Mouse (Mus musculus): ENCODE measurements at regions not wholly inside any gene's neighbourhood (a gene's known extent, or its start where the extent isn't known, plus 50 kb on each side); places are given as distances from the start of the nearest gene placed in this dataset.
A peak's percentile ranks its signal among the peaks of the same experiment; 100 is the strongest.

- TF ChIP-seq POLR2A (IDR thresholded peaks at IDR 0.05; ENCODE audit: extremely low read depth, insufficient read depth, low read length), result no peak
- TF ChIP-seq CTCF (IDR thresholded peaks at IDR 0.05; ENCODE audit: low read depth, low read length), result no peak
- H3K27ac ChIP-seq (replicated peaks; ENCODE audit: insufficient read depth, low read depth, low read length), result no peak overlapping the region
These were observed 154.9 kb downstream of the Pfkfb3 start for GRCm38 (mm10) chr2:11398949-11399348.

GRCm38 (mm10) chr2:11398391-11398790 lies 155.5 kb downstream of the Pfkfb3 start:
- Histone ChIP-seq H3K4me3 (ENCODE audit: insufficient read depth, low read depth, low read length) (no peak overlapping the region), H3K4me1 (ENCODE audit: control insufficient read depth, insufficient read depth, low read length) (peaks cover 2% of the 10 kb centered on the region; the same call in 1 of the 2 replicates), H3K79me2 (ENCODE audit: control insufficient read depth, insufficient read depth, low read length) (no peaks in the 10 kb centered on the region), H3K27me3 (ENCODE audit: control insufficient read depth, insufficient read depth, low read length) (no peaks in the 10 kb centered on the region), H3K9ac (ENCODE audit: low read depth, low read length) (no peak overlapping the region), H3K27ac (replicated peaks; ENCODE audit: insufficient read depth, low read depth, low read length) (no peak overlapping the region), H3K36me3 (ENCODE audit: control insufficient read depth, insufficient read depth, low read length) (no peaks in the 10 kb centered on the region)
- TF ChIP-seq POLR2A (IDR thresholded peaks at IDR 0.05; ENCODE audit: extremely low read depth, insufficient read depth, low read length) (no peak), CTCF (IDR thresholded peaks at IDR 0.05; ENCODE audit: low read depth, low read length) (no peak)
- WGBS, result 70% methylated on average over 6 of the region's 6 CpGs
- DNase-seq (ENCODE audit: extremely low read depth, low read depth, low spot score), result no peak

More at GRCm38 (mm10) chr2:11398949-11399348, 154.9 kb downstream of the Pfkfb3 start:
- Histone ChIP-seq H3K27me3 (ENCODE audit: control insufficient read depth, insufficient read depth, low read length) (no peaks in the 10 kb centered on the region), H3K79me2 (ENCODE audit: control insufficient read depth, insufficient read depth, low read length) (no peaks in the 10 kb centered on the region), H3K4me1 (ENCODE audit: control insufficient read depth, insufficient read depth, low read length) (peaks cover 2% of the 10 kb centered on the region; the same call in 1 of the 2 replicates), H3K4me3 (ENCODE audit: insufficient read depth, low read depth, low read length) (no peak overlapping the region), H3K9ac (ENCODE audit: low read depth, low read length) (no peak overlapping the region), H3K36me3 (ENCODE audit: control insufficient read depth, insufficient read depth, low read length) (no peaks in the 10 kb centered on the region)
- WGBS, result 68% methylated on average over 6 of the region's 6 CpGs
- no peak for DNase-seq (ENCODE audit: extremely low read depth, low read depth, low spot score)

GRCm38 (mm10) chr2:11396835-11397234 lies 157.0 kb downstream of the Pfkfb3 start:
- DNase-seq (ENCODE audit: extremely low read depth, low read depth, low spot score), result no peak
- Histone ChIP-seq H3K79me2 (ENCODE audit: control insufficient read depth, insufficient read depth, low read length) (no peaks in the 10 kb centered on the region), H3K27me3 (ENCODE audit: control insufficient read depth, insufficient read depth, low read length) (no peaks in the 10 kb centered on the region), H3K36me3 (ENCODE audit: control insufficient read depth, insufficient read depth, low read length) (no peaks in the 10 kb centered on the region), H3K27ac (replicated peaks; ENCODE audit: insufficient read depth, low read depth, low read length) (no peak overlapping the region), H3K9ac (ENCODE audit: low read depth, low read length) (no peak overlapping the region), H3K4me1 (ENCODE audit: control insufficient read depth, insufficient read depth, low read length) (no peaks in the 10 kb centered on the region), H3K4me3 (ENCODE audit: insufficient read depth, low read depth, low read length) (no peak overlapping the region)
- peak; percentile 31; the same call in 1 of the 2 replicates for TF ChIP-seq CTCF (IDR thresholded peaks at IDR 0.05; ENCODE audit: low read depth, low read length)
- TF ChIP-seq POLR2A (IDR thresholded peaks at IDR 0.05; ENCODE audit: extremely low read depth, insufficient read depth, low read length), result no peak
- 97% methylated on average over 3 of the region's 3 CpGs for WGBS

- no peak for DNase-seq (ENCODE audit: extremely low read depth, low read depth, low spot score)
- H3K27ac ChIP-seq (replicated peaks; ENCODE audit: insufficient read depth, low read depth, low read length), result no peak overlapping the region
- no peak overlapping the region for H3K9ac ChIP-seq (ENCODE audit: low read depth, low read length)
- H3K27me3 ChIP-seq (ENCODE audit: control insufficient read depth, insufficient read depth, low read length), result no peaks in the 10 kb centered on the region
- no peaks in the 10 kb centered on the region for H3K36me3 ChIP-seq (ENCODE audit: control insufficient read depth, insufficient read depth, low read length)
- 75% methylated on average over 5 of the region's 5 CpGs for WGBS
- no peak overlapping the region for H3K4me3 ChIP-seq (ENCODE audit: insufficient read depth, low read depth, low read length)
- no peak for TF ChIP-seq CTCF (IDR thresholded peaks at IDR 0.05; ENCODE audit: low read depth, low read length)
- TF ChIP-seq POLR2A (IDR thresholded peaks at IDR 0.05; ENCODE audit: extremely low read depth, insufficient read depth, low read length), result no peak
- H3K79me2 ChIP-seq (ENCODE audit: control insufficient read depth, insufficient read depth, low read length), result no peaks in the 10 kb centered on the region
- H3K4me1 ChIP-seq (ENCODE audit: control insufficient read depth, insufficient read depth, low read length), result no peaks in the 10 kb centered on the region
These were observed 159.1 kb downstream of the Pfkfb3 start for GRCm38 (mm10) chr2:11394675-11395349.

- no peaks in the 10 kb centered on the region for H3K27me3 ChIP-seq (ENCODE audit: control insufficient read depth, insufficient read depth, low read length)
- H3K36me3 ChIP-seq (ENCODE audit: control insufficient read depth, insufficient read depth, low read length), result no peaks in the 10 kb centered on the region
- 89% methylated on average over 6 of the region's 6 CpGs for WGBS
- no peak for DNase-seq (ENCODE audit: extremely low read depth, low read depth, low spot score)
- no peaks in the 10 kb centered on the region for H3K79me2 ChIP-seq (ENCODE audit: control insufficient read depth, insufficient read depth, low read length)
- H3K27ac ChIP-seq (replicated peaks; ENCODE audit: insufficient read depth, low read depth, low read length), result no peak overlapping the region
- H3K9ac ChIP-seq (ENCODE audit: low read depth, low read length), result no peak overlapping the region
- no peak for TF ChIP-seq CTCF (IDR thresholded peaks at IDR 0.05; ENCODE audit: low read depth, low read length)
- no peak for TF ChIP-seq POLR2A (IDR thresholded peaks at IDR 0.05; ENCODE audit: extremely low read depth, insufficient read depth, low read length)
- no peak overlapping the region for H3K4me3 ChIP-seq (ENCODE audit: insufficient read depth, low read depth, low read length)
- H3K4me1 ChIP-seq (ENCODE audit: control insufficient read depth, insufficient read depth, low read length), result no peaks in the 10 kb centered on the region
These were observed 162.2 kb downstream of the Pfkfb3 start for GRCm38 (mm10) chr2:11391725-11392124.

- no peak for DNase-seq (ENCODE audit: extremely low read depth, low read depth, low spot score)
- Histone ChIP-seq H3K79me2 (ENCODE audit: control insufficient read depth, insufficient read depth, low read length) (no peaks in the 10 kb centered on the region), H3K36me3 (ENCODE audit: control insufficient read depth, insufficient read depth, low read length) (no peaks in the 10 kb centered on the region), H3K27ac (replicated peaks; ENCODE audit: insufficient read depth, low read depth, low read length) (no peak overlapping the region), H3K4me3 (ENCODE audit: insufficient read depth, low read depth, low read length) (no peak overlapping the region), H3K9ac (ENCODE audit: low read depth, low read length) (no peak overlapping the region), H3K4me1 (ENCODE audit: control insufficient read depth, insufficient read depth, low read length) (no peaks in the 10 kb centered on the region), H3K27me3 (ENCODE audit: control insufficient read depth, insufficient read depth, low read length) (no peaks in the 10 kb centered on the region)
- 68% methylated on average over 6 of the region's 6 CpGs for WGBS
- TF ChIP-seq POLR2A (IDR thresholded peaks at IDR 0.05; ENCODE audit: extremely low read depth, insufficient read depth, low read length), result no peak
- no peak for TF ChIP-seq CTCF (IDR thresholded peaks at IDR 0.05; ENCODE audit: low read depth, low read length)
These were observed 163.1 kb downstream of the Pfkfb3 start for GRCm38 (mm10) chr2:11390667-11391334.
